Mouse (Mus musculus) hematopoietic stem cell, adult 5-6 weeks (primary cell): ENCODE results near the gene Vstm2b. TPM values are rescaled to one million over a fixed set of nuclear protein-coding genes. Genes with fewer than 3 reads are reported as not detected.

ENCODE experiments used
- ATAC-seq, 2 experiments: fragments of 125-278 bp in 1 of 2; replicated peaks in 1 of 2; 2 replicates each; pipeline ENCODE4 v1.8.0; 2016 to 2017; ENCODE audit warnings: inconsistent platforms in 2 of 2, mild to moderate bottlenecking in 2 of 2, moderate number of reproducible peaks in 2 of 2, low read depth in 1 of 2, moderate TSS enrichment in 1 of 2; ENCODE audit not compliant: low FRiP score in 2 of 2, poor library complexity in 2 of 2, severe bottlenecking in 2 of 2, insufficient read depth in 1 of 2, low TSS enrichment in 1 of 2
- total RNA-seq: library from RNA; stranded (forward); fragments of 172-1452, 232-1000 nt; gene quantifications from 2 replicates; pipeline ENCODE4 v1.2.3, GENCODE M21; 2017

Gene Vstm2b
- total RNA-seq, result not detected in 2 replicates

DNA sequence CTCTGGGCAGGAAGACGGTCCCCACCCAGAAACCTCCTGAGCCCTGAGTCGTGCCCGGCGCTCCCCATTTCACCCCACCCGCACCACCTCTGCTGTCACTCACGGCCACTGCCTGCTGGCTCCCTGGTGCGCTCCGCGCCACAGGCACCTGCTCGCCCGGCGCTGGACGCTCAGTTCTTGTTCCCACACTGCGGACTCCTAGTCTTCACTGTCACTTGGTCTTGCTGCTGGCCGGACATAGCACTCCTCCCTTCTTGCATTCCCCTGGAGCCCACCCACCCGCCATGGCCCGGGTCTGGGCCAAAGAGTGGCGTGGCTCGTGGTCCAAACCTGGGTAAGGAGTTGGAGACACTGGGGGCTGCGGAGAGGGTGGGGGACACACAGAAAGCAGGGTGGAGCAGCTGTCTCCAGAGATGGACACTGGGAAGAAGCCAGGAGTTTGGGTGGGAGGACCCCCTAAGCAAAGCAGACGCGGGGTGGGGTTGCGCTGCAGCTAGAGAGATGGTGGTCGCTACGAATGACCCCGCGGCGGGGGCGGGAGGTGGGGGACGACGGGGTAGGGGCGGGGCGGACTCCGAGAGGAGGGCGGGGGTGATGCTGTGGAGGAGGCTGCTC, at the start of gene Vstm2b:
TSS of gene Vstm2b (plus strand) at position 233 of the 615 bp plus-strand sequence.
- no peak for ATAC-seq

DNA sequence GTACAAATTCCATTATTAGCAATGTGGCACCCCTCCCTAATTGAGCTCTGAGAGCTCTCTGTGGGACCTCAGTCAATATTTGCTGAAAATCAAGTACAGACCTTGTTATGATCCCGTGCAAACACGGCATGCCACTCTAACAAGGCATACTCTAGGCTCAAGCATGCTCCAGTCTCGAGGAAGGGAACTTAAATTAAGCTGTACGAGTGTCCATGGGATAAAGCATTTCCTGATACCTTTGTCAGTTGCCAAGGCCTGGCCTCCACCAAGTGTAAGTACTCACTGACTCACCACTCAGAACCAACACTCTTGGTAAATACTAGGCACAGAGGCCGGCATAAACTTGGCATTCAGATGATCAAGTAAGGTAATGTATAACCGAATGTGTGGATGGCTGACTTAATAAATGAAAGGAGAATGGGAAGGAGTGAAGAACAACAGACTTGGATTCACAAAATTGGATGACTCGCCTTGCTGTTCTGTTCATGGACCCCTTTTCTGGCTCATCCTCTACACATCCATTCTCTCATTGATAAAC, 42.0 kb upstream of the Vstm2b start:
- no peak for ATAC-seq

DNA sequence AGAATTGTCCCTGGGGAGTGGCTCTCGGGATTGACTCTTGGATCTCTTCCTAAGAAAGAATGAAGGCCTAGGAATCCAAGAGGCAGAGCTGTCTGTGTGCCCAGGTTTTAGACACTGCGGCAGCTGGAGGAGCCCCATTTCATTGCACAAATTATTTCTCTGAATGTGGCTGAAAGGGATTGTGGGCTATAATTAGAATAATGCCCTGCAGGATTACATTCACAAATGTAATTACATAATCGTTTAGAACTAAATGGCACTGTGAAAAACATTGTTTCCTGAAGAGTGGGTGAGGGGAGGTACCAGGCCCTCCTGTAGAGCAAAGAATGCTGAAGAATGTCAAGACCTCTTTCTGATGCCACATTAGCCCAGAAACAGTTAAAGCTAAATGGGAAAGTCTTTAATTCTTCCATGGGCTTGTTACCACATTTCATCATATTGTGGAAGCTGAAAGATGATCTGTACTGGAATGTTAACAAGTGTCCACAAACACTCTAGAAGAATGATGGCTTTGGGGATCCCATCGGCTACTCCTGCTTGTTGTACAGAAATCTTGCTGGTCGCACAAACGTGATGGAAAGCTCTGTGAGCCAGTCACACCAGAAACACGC, 24.6 kb upstream of the Vstm2b start:
- no peak for ATAC-seq

DNA sequence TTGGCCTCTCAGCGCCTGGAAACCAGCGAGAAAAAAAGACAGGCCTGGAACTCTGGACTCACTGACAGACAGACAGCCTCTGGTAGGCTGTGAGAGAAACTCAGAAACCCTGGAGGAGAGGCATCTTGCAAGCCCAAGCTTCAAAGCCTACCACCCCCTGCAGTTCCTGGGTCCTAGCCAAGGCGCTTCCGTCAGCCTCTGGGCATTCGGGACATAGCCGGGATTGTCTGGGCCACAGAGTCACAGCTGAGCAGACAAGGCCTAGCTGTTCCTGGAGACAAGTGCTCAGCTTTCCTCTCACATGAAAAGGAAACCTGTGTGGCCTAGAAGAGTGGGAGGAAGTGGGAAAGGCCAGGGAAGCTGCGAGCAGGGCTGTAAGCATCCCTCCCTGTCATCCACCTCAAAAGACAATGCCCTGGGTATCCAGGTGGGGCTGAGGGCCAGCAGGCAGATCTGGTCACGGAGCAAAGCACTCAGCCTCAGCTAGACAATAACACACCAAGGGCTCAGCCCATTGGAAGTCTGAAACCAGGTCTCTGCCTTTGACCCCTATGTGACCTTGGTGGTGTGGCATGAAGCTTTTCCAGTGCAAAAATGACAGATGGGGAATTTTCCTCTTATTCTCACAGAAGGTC, 13.2 kb upstream of the Vstm2b start:
- ATAC-seq, result no peak

DNA sequence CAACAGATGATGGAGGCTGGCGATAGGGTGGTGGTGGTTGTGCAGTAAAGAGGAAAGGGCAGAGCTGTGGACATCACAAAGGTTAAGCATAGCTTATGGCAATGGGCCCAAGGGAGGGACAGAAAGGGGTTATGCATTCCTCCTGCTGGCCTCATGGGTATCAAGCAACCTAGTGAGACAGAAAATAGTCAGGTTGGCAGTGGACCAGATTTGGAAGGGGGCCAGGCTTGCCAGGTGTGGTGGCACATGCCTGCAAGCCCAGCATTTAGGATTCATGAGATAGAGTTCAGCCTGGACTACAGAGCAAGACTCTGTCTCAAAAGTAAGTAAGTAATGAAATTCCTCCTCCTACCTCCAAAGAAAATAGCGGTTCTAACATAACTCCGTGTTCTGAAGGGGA, 9.8 kb upstream of the Vstm2b start:
- no peak for ATAC-seq

DNA sequence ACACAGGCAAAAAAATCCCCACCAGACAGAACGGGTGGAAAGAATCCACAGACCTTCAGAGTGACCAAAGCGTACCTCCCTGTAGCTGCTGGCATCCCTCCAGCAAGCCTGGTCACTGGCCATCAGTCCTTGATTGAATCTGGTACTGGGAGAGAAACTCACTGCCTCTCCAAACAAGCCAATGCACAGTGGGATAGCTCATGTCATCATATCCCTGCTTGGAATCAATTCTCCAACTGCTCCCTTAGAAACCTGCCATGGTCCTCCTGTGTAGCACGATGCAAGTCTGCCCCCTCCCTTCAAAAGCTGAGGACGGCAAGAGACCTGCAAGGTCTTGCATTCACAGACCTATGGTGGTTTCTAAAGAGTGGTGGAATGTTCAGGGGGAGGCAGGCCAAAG, 1.2 kb upstream of the Vstm2b start:
- no peak for ATAC-seq

DNA sequence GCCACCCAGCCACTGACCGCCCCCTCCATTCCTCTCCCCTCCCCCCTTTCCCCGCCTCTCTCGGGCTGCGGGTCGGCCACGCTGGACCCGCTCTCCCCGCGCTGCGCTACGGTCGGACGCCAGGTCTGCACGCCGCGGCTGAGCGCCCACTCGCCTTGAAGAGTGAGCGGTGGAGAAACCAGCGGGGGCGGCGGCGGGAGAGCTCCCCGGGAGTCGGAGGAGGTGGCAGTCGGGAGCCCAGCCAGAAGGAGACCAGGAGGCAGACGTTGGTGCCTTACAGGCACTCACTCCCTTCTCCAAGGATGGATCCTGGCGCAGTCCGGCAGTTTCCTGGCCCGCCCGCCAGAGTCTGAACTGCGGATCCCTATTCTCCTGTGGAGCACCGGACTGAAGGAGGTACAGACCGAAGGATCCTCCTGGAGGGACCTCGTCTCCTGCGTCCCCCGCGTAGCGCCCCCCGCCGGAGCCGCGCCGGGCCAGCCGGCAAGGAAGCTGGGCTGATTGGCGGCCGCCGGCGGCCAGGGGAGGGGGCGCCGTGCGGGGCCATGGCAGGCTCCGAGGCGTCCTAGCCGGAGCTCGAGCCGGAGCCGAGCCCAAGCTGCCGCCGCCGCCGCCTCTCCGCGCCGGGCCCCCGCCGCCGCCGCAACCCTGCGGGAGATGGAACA, 715 bp downstream of the Vstm2b start:
- ATAC-seq, result no peak

DNA sequence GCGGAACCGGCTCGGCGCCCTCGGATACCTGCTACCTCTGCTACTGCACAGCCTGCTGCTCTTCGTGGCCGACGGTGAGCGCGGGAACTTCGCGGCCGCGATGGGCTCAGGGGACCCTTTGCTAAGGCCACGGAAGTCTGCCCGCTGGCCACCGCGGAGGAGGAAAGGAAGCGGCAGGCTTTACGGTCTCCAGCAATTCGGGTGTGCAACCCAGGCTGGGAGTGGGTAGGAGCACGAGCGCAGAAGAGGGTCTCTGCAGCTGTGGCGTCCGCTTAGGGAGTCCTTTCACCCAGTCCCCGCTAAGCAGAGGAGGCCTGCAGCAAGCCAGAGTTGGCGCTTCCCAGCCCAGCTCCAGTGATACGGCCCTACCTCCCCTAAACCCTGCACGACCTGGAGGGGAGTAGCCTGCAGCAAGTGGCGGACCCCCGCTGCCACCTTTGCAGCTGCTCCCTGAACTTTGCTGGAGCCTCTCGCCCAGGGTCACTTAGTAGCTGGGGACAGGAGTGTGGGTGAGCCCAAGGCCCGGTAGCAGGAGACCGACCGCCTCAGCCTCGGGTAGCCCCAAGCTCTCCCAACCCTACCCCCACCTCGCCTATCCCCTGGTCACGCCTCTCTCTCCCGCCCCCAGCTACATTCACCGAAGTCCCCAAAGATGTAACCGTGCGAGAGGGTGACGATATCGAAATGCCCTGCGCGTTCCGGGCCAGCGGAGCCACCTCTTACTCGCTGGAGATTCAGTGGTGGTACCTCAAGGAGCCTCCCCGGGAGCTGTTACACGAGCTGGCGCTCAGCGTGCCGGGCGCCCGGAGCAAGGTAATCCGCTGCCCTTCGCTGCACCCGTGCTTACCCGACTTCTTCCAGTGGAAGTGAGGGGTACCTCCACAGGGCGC, 1.5 kb downstream of the Vstm2b start:
- no peak for ATAC-seq

DNA sequence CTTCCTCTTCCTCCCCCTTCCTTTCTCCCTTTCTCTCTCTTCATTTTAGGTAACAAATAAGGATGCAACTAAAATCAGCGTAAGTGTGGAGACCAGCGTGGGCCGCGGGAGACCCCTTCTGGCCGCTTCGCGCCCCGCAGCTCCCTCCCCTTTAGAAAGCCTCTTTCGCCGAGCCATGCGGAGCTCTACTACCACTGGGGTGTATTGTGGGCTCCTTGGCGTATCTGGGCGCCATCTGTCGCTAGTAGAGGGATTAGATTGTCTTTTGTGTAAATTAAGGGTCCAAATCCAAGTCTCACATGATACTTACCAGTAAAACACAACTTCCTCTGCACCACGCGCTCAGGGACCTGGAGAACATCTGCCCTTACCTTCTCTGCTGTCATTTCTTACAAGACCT, 3.1 kb downstream of the Vstm2b start:
- ATAC-seq, result peak in 1 of 2 experiments; percentile 55; a peak in 1 of 4 replicates

DNA sequence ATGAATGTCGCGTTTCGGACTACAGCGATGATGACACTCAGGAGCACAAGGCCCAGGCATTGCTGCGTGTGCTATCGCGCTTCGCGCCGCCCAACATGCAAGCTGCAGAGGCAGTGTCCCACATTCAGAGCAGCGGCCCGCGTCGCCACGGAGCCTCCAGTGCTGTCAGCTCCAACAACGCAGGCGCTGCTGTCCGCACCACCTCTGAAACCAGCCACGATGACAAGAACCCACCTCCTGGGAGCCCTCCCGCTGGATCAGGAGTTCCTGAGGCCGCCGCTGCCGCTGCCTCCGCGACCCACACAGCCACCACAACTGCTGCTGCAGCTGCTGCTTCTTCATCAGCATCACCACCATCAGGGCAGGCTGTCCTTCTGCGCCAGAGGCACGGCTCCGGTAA, 4.4 kb downstream of the Vstm2b start:
- no peak for ATAC-seq

DNA sequence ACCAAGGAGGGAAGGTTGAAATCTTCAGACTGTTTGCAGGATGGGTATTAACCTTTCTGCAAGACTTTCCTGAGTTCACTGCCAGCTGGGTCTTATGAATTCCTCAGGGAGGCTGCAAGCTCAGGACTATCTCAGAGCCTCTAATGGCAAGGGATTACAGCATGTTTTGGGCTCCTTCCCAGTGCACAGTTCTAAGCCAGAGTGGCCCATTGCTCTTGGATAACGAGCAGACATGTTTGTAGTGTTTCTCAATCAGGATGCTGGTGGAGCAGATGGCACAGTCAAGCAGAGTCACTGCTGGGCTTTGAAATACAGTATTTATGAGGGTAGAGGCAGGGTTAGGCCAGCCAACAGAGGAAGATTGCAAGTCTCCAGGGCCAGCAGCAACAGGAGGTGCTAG, 8.4 kb downstream of the Vstm2b start:
- no peak for ATAC-seq

DNA sequence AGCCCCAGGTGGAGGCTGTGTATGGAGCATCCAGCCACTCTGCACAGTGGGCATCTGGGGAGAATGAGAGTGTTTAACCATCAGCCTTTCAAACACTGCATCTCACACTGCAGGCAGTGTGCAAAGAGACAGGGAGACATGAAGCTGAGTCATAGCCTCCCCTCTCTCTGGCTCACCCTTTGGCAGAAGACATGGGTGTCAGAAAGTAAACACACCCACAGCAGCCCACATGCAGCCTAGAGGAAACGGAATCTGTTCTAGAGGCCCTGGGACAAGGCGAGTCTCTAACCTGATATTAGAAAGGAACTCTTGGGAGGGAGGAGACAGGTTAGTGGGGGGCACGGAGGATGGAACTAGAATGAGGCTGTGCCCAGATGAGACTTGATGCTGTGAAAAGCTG, 18.6 kb downstream of the Vstm2b start:
- no peak for ATAC-seq

DNA sequence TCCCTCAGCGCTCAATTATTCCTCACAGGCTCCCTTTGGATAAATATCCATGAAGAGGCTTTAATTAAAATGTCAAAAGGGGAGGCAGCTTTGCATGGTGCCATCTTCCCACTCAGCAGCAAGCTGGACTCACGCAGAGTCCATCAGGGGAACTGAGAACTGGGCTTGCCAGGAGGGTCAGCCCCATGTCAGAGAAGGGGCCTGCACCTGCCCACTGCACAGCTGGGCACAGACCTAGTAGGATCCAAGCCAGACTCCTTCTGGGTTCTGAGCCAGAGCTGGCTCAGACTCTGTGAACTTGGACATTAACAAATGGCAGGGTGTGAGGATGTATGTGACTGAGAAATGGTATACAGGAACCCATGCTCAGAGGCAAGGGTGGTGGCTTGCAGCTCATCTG, 22.0 kb downstream of the Vstm2b start:
- no peak for ATAC-seq

DNA sequence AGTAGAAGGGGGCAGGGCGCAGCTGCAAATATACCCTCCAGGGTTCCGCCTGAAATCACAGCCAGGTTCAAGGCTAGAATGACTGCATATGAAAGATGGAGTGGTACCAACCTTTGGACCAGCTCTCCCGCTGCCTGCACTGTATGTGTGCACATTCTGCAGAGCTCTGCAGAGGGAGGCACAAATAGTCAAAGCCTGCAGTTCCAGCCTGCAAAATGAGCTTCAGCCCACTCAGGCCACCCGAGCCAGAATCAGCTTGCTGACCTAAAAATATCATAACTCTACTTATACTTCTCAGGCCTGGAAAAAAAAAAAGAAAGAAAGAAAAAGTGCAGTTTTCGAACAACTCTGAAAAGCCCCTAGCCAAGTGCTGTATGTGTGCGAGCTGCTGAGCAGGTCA, 23.2 kb downstream of the Vstm2b start:
- no peak for ATAC-seq

DNA sequence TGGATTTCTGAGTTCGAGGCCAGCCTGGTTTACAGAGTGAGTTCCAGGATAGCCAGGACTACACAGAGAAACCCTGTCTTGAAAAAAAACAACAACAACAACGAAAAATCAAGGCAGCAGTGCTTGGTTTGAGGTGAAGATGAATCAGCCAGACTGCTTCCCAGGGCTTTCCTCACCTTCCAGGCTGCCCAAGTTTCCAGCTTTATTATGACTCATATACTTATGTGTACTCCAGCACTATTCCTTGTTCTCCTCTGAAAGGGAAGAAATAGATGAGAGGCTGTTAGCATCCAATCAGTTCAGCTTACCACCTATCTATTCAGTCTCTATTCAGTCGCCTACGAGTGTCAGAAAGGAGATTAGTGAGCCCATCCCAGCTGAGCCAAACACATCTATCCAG, 24.7 kb downstream of the Vstm2b start:
- no peak for ATAC-seq

DNA sequence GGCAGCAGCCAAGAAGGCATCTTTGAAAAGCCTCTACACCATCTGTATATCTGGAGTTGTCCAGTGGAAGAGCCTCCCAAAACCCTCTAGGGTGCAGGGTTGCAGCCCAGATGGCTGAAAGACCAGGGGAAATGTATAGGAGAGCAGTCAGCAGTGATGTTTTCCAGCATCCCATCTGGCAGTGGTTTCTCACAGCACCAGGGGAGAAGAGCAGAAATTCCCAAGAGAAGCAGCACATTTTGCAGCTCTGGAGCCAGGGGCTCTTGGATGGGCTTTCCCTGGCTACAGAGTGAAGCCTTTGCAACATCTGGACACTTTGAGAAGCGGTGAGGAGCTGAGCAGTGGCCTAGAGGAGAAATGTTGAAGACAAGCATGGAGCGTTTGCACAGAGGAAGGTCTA, 30.3 kb downstream of the Vstm2b start:
- no peak for ATAC-seq

DNA sequence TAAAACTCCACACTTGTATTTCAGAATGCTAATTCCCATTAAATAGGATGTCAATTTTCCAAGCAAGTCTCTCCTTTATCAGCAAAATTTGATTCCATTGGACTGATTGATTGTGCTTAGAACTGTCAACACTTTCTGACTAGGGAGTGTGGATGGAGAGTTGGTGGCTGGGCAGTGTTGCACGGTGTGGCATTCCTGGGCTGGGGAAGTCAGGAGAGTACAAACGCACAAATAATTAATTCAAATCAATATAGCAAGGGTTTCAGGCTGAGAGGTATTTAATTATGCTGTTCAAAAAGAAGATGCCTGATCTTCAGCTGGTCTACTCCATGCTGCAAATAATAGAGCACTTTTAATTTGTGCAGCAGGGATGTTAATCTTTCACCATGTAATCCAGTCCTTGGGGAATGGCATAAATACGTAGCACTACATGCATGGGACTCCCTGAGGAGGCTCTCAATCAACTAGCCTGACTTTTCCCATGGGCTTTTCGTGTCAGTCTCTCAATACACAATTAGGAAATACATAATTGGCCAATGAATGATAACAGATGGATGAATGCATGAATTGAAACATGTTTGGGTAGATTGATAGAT, 38.6 kb downstream of the Vstm2b start:
- no peak for ATAC-seq
